Mouse (Mus musculus) CH12.LX (cell line): ENCODE results near the gene Tmem106b. TPM values are rescaled to one million over a fixed set of nuclear protein-coding genes. Genes with fewer than 3 reads are reported as not detected.

Experiments
- DNase-seq: peaks from one replicate; pipeline ENCODE4 v3.0.0-alpha.2; 2013; ENCODE audit errors: extremely low read depth
- H3K27ac ChIP-seq: 2 replicates; pipeline ENCODE4 v1.5.1; 2012; ENCODE audit warnings: low read depth, mild to moderate bottlenecking, control low read depth, moderate library complexity; ENCODE audit not compliant: insufficient read depth
- H3K27me3 ChIP-seq: replicated peaks from 2 replicates; pipeline ENCODE3; 2012; ENCODE audit warnings: inconsistent platforms
- H3K36me3 ChIP-seq, 2 experiments: replicated peaks in 1 of 2; 2 replicates each; pipeline versions ENCODE3 to v1.6.1; 2012; ENCODE audit warnings: inconsistent platforms in 1 of 2, low read length in 1 of 2, mild to moderate bottlenecking in 1 of 2, mixed read lengths in 1 of 2, moderate library complexity in 1 of 2; ENCODE audit not compliant: control insufficient read depth in 1 of 2, insufficient read depth in 1 of 2
- H3K4me1 ChIP-seq, 2 experiments: 2 replicates each; pipeline ENCODE4 v1.6.1; 2012; ENCODE audit warnings: inconsistent platforms in 1 of 2, moderate library complexity in 1 of 2; ENCODE audit not compliant: insufficient read depth in 2 of 2, control insufficient read depth in 1 of 2
- H3K4me2 ChIP-seq: 2 replicates; pipeline ENCODE4 v1.6.1; 2012; ENCODE audit warnings: low read depth, mild to moderate bottlenecking, control low read depth; ENCODE audit not compliant: poor library complexity, insufficient read depth, severe bottlenecking
- H3K4me3 ChIP-seq, 3 experiments: fragments of 150-350 bp in 1 of 3; sonication (generic) in 1 of 3; replicated peaks in 1 of 3; 2 replicates each; pipeline versions ENCODE3 to v1.5.1; 2011 to 2012; ENCODE audit warnings: low read depth in 2 of 3, low read length in 2 of 3, mild to moderate bottlenecking in 2 of 3, moderate library complexity in 2 of 3, control low read depth in 1 of 3, improper control_type of control experiment in 1 of 3, inconsistent platforms in 1 of 3, mixed read lengths in 1 of 3; ENCODE audit not compliant: poor library complexity in 1 of 3
- H3K79me2 ChIP-seq: replicated peaks from 2 replicates; pipeline ENCODE4 v1.6.1; 2012; ENCODE audit warnings: mild to moderate bottlenecking, moderate library complexity; ENCODE audit not compliant: control insufficient read depth, poor library complexity, insufficient read depth, severe bottlenecking; ENCODE audit errors: extremely low read depth
- H3K9ac ChIP-seq: 2 replicates; pipeline ENCODE4 v1.6.1; 2012; ENCODE audit warnings: low read depth, mild to moderate bottlenecking, control low read depth, moderate library complexity; ENCODE audit not compliant: insufficient read depth
- H3K9me3 ChIP-seq: replicated peaks from 2 replicates; pipeline ENCODE3; 2012; ENCODE audit warnings: low read length, inconsistent platforms, mixed read lengths
- BHLHE40 ChIP-seq: IDR thresholded peaks from 2 replicates; pipeline ENCODE4 v1.6.1; 2011; ENCODE audit warnings: mild to moderate bottlenecking, low read depth, low read length, improper control_type of control experiment
- CHD2 ChIP-seq: IDR thresholded peaks from 2 replicates; pipeline ENCODE4 v1.6.1; 2011; ENCODE audit warnings: low read length, improper control_type of control experiment
- E2F4 ChIP-seq: IDR thresholded peaks from 2 replicates; pipeline ENCODE4 v1.6.1; 2011; ENCODE audit warnings: low read depth, low read length, improper control_type of control experiment; ENCODE audit not compliant: insufficient replicate concordance
- EP300 ChIP-seq: IDR thresholded peaks from 2 replicates; pipeline ENCODE4 v1.6.1; 2011; ENCODE audit warnings: low read length, improper control_type of control experiment
- GABPA ChIP-seq: IDR thresholded peaks from 2 replicates; pipeline ENCODE4 v1.6.1; 2012; ENCODE audit warnings: low read depth, low read length, improper control_type of control experiment, inconsistent platforms; ENCODE audit not compliant: insufficient replicate concordance
- HCFC1 ChIP-seq: IDR thresholded peaks from 2 replicates; pipeline ENCODE4 v1.6.1; 2012; ENCODE audit warnings: low read depth, mild to moderate bottlenecking, inconsistent platforms, low read length, improper control_type of control experiment
- IRF4 ChIP-seq: IDR thresholded peaks from 2 replicates; pipeline ENCODE4 v1.6.1; 2014; ENCODE audit warnings: low read depth, mild to moderate bottlenecking, inconsistent platforms, low read length, improper control_type of control experiment
- JUND ChIP-seq: conservative IDR thresholded peaks from 2 replicates; pipeline ENCODE4 v1.6.1; 2011; ENCODE audit warnings: low read depth, low read length, improper control_type of control experiment
- MYC ChIP-seq: IDR thresholded peaks from 2 replicates; pipeline ENCODE4 v1.6.1; 2011; ENCODE audit warnings: low read depth, mild to moderate bottlenecking, improper control_type of control experiment, low read length
- PAX5 ChIP-seq: IDR thresholded peaks from 2 replicates; pipeline ENCODE4 v1.6.1; 2012; ENCODE audit warnings: low read length, inconsistent platforms, mixed read lengths
- POLR2A ChIP-seq: IDR thresholded peaks from 2 replicates; pipeline ENCODE4 v1.6.1; 2011; ENCODE audit warnings: low read depth, mild to moderate bottlenecking, improper control_type of control experiment, low read length
- POLR2AphosphoS2 ChIP-seq: IDR thresholded peaks from 2 replicates; pipeline ENCODE4 v1.6.1; 2011; ENCODE audit warnings: low read depth, low read length, improper control_type of control experiment
- RAD21 ChIP-seq: IDR thresholded peaks from 2 replicates; pipeline ENCODE4 v1.6.1; 2011; ENCODE audit warnings: low read depth, mild to moderate bottlenecking, low read length, improper control_type of control experiment, moderate library complexity
- SIN3A ChIP-seq: IDR thresholded peaks from 2 replicates; pipeline ENCODE4 v1.6.1; 2012; ENCODE audit warnings: low read length, improper control_type of control experiment, inconsistent platforms
- SMC3 ChIP-seq: IDR thresholded peaks from 2 replicates; pipeline ENCODE4 v1.6.1; 2011; ENCODE audit warnings: low read depth, low read length, improper control_type of control experiment
- TBP ChIP-seq: conservative IDR thresholded peaks from 2 replicates; pipeline ENCODE4 v1.6.1; 2011; ENCODE audit warnings: low read depth, low read length, improper control_type of control experiment
- TCF12 ChIP-seq: IDR thresholded peaks from 2 replicates; pipeline ENCODE4 v1.6.1; 2014; ENCODE audit warnings: low read depth, mild to moderate bottlenecking, inconsistent platforms, low read length, improper control_type of control experiment
- UBTF ChIP-seq: IDR thresholded peaks from 2 replicates; pipeline ENCODE4 v1.6.1; 2012; ENCODE audit warnings: low read depth, mild to moderate bottlenecking, inconsistent platforms, low read length, improper control_type of control experiment, moderate library complexity
- ZC3H11A ChIP-seq: IDR thresholded peaks from 2 replicates; pipeline ENCODE4 v1.6.1; 2012; ENCODE audit warnings: low read depth, mild to moderate bottlenecking, inconsistent platforms, low read length, improper control_type of control experiment
- ZKSCAN1 ChIP-seq: IDR thresholded peaks from 2 replicates; pipeline ENCODE4 v1.6.1; 2012; ENCODE audit warnings: low read depth, inconsistent platforms, low read length, improper control_type of control experiment, borderline replicate concordance
- ZNF384 ChIP-seq: IDR thresholded peaks from 2 replicates; pipeline ENCODE4 v1.6.1; 2012; ENCODE audit warnings: low read depth, low read length, improper control_type of control experiment, inconsistent platforms
- dilution Hi-C: fragments of 300-500 bp; cut with MboI; formaldehyde crosslinking; loops from 2 replicates; pipeline ENCODE4 v1.14.3; 2020; ENCODE audit warnings: low sequenced_read_pairs; ENCODE audit not compliant: extremely low pct_unique_long_range_greater_than_20kb, extremely low pct_ligation_motif_present
- in situ Hi-C: fragments of 300-500 bp; cut with MboI; formaldehyde crosslinking; loops from 3 replicates; pipeline ENCODE4 v1.14.3; 2019; ENCODE audit warnings: low sequenced_read_pairs, low pct_ligation_motif_present, low pct_unique_long_range_greater_than_20kb, mixed read lengths
- polyA plus RNA-seq: library from polyadenylated mRNA; unstranded; fragments of >175 nt; gene quantifications from 2 replicates; pipeline ENCODE4 v1.2.1, GENCODE M21; 2012; ENCODE audit warnings: low read depth; ENCODE audit not compliant: insufficient read length
- total RNA-seq, 2 experiments: library from RNA; depleted of rRNA; stranded (reverse); fragments of 300-350 nt in 1 of 2; fragments of >200 nt in 1 of 2; gene quantifications; 2 replicates each; pipeline ENCODE4 v1.2.3; 2012 to 2014

The Tmem106b gene
- total and polyA plus RNA-seq, 3 experiments, result 19.8 to 25.0 (median 23.1) TPM

DNA sequence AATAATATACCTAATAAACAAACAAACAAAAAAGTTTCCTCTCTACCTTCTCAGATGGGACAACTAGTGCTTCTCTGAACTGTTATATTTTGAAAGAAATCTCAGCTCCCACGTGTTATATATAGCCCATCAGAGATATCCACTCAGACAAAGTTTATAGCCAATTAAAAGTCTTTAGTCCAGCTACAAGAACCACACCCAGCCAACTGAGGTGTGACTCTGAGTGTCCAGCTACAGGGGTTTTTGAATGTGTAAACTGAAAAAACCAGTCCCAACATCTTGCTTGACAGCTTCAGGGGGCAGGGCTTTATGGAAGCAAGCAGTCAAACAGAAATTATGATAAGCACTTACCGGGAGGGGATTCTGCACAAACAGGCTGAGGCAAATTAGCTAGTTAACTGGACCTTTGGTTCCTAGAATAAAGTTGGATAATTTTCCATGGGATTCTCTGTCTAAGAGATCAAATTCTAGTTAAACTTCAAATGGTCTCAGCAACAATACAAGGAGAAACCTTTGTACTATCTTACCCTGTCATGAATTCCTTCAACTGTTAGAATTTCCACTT, 6.8 kb upstream of the Tmem106b start:
- Histone ChIP-seq H3K4me2 (no peak overlapping the region), H3K4me3 (no peak overlapping the region)
- in situ Hi-C loops (no loop called here), dilution Hi-C loops (no loop called here)
- DNase-seq, result no peak
- TF ChIP-seq ZKSCAN1 (no peak), ZNF384 (no peak), POLR2A (no peak), TBP (no peak), ZC3H11A (no peak), BHLHE40 (no peak), MYC (no peak), TCF12 (no peak), HCFC1 (no peak)
- TF ChIP-seq, all 38 proteins: peak for 0
- no peaks in the 10 kb centered on the region for H3K36me3 ChIP-seq
- no peaks in the 10 kb centered on the region for H3K9me3 ChIP-seq
- H3K27ac ChIP-seq, result no peak overlapping the region
- H3K4me1 ChIP-seq, result peaks cover 6 to 16% of the 10 kb centered on the region in 2 experiments; a peak in 3 of 4 replicates
- no peak overlapping the region for H3K9ac ChIP-seq
- H3K79me2 ChIP-seq, result no peaks in the 10 kb centered on the region
- H3K27me3 ChIP-seq, result no peaks in the 10 kb centered on the region

DNA sequence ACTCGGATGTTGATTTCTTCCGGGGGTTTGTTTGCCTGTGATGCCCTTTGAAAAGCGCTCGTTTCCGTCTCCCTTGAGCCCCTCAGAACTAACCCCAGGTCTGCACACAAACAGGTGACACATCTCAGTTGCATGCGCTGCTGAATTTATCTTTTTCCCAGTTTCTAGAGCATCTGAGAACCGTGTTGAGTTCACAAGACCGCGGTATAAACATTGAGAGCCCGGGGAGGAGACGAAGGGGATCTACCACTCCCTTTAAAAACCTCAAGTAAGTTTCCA, 527 bp downstream of the Tmem106b start:
- TF ChIP-seq CHD2, result no peak
- no peak for TF ChIP-seq SMC3
- TF ChIP-seq EP300, result no peak
- TF ChIP-seq POLR2A, result no peak
- no peak for TF ChIP-seq SIN3A
- no peak for TF ChIP-seq GABPA
- no peak for DNase-seq
- dilution Hi-C loops, result no loop called here
- no peaks in the 10 kb centered on the region for H3K79me2 ChIP-seq
- H3K27me3 ChIP-seq, result no peaks in the 10 kb centered on the region
- H3K4me2 ChIP-seq, result peak overlapping the region; percentile 80
- in situ Hi-C loops, result no loop called here
- H3K4me3 ChIP-seq, result peak overlapping the region; percentile 84 to 98 (median 90)
- peak overlapping the region; percentile 79 for H3K9ac ChIP-seq
- no peaks in the 10 kb centered on the region for H3K9me3 ChIP-seq
- no peak overlapping the region for H3K27ac ChIP-seq
- peaks cover 14 to 33% of the 10 kb centered on the region in 2 experiments for H3K36me3 ChIP-seq
- H3K4me1 ChIP-seq, result peaks cover 0 to 11% of the 10 kb centered on the region in 2 experiments; a peak in 2 of 4 replicates

DNA sequence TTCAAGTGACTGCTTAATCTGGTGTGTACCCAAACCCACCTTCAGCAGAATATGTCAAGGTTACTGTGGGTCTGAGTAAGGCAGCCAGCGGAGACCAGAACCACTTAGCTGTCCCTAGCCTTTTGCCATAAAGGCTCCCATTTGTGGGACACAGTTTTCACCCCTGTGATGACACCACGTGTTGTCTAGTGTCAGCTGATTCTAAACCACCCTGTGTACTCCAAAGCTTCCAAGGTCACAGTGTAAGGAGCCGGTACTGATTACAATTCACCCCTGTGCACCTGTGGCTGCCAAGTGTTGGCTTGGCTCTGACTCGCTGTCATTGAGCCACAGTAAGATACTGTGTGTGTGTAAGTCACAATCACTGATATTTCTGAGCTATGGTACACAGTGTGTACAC, 926 bp downstream of the Tmem106b start:
- DNase-seq, result no peak
- dilution Hi-C loops, result no loop called here
- in situ Hi-C loops, result no loop called here
- peak overlapping the region; percentile 84 to 98 (median 90) for H3K4me3 ChIP-seq
- TF ChIP-seq PAX5 (no peak), E2F4 (no peak), IRF4 (no peak), HCFC1 (no peak), POLR2AphosphoS2 (no peak), BHLHE40 (no peak), CHD2 (no peak), TBP (no peak), MYC (no peak), UBTF (no peak), RAD21 (no peak), ZNF384 (no peak), JUND (no peak)
- H3K9me3 ChIP-seq, result no peaks in the 10 kb centered on the region
- no peaks in the 10 kb centered on the region for H3K79me2 ChIP-seq
- no peaks in the 10 kb centered on the region for H3K27me3 ChIP-seq
- H3K27ac ChIP-seq, result no peak overlapping the region
- H3K9ac ChIP-seq, result peak overlapping the region; percentile 79
- peaks cover 0 to 11% of the 10 kb centered on the region in 2 experiments; a peak in 2 of 4 replicates for H3K4me1 ChIP-seq
- peak overlapping the region; percentile 80 for H3K4me2 ChIP-seq
- H3K36me3 ChIP-seq, result peaks cover 14 to 35% of the 10 kb centered on the region in 2 experiments
